Mouse (Mus musculus) embryonic stem cell, embryonic (primary cell): ENCODE measurements around the gene Stard9.

Experiments
- CTCF ChIA-PET, 4 experiments: fragments of 300-600 bp in 2 of 4; fragments of 350-600 bp in 2 of 4; sonication (Branson Sonifier 250); formaldehyde crosslinking; loops; one replicate each; lab custom pipeline; 2022; ENCODE audit warnings: inconsistent platforms in 2 of 4; lab: Charles Lee
- POLR2A ChIA-PET, 4 experiments: fragments of 300-600 bp in 2 of 4; fragments of 350-600 bp in 2 of 4; sonication (Branson Sonifier 250); formaldehyde crosslinking; loops; one replicate each; lab custom pipeline; 2022; ENCODE audit warnings: antibody characterized with exemption in 4 of 4, inconsistent platforms in 1 of 4; lab: Charles Lee

The Stard9 gene

DNA sequence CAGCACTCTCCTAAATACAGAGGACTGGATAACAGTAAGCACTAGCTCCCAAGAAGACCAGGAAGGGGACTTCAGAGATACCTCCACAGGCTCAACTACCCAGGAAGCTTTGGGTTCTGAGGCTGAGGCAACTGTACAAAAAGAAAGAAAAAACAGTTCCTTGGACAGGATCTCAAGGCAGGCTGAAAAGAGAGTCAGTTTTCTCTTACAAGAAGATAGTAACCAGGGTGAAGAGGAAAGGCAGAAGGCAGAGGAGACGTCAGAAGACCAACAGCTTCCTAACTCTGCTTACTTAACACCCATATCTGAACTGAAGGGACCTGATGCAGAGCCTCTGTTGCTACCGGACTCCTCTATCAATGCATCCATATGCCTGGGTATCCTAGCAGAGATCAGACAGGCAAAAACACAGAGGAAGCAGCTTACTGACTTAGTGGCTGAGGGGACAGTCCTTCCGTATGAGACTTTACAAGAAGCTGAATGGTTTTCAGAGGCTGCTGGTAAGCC lies 71.5 kb downstream of the Stard9 start:
- CTCF ChIA-PET: no interaction called here
- POLR2A ChIA-PET: interaction anchor here in 1 of 4 experiments (1.0 kb wide), 1 partner anchor 9 kb away, joined by 5 read pairs; no protein-coding TSS in a partner anchor

DNA sequence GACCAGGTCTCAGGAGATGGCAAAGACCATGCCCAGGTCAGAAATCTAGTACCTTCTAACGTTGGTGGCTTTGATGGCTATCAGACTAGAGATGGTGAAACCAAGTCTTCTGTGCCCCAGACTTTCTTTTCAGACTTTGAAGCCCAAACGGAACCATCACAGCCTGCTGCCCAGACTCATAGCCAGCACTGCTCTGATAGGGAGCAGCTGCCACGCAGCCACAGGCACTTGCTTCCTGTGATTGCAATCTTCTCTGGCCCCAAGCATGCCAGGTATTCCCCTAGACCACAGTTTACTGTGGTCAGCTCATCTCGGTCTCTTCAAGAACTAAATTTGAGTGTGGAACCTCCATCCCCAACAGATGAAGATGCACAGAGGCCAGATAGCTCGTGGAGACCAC lies 73.8 kb downstream of the Stard9 start:
- ChIA-PET POLR2A (interaction anchor here in 1 of 4 experiments (1.0 kb wide), 1 partner anchor 13 kb away, joined by 4 read pairs; no protein-coding TSS in a partner anchor), CTCF (interaction anchor here in 1 of 4 experiments (0.6 kb wide), 1 partner anchor 72 kb away, joined by 3 read pairs; no protein-coding TSS in a partner anchor)

DNA sequence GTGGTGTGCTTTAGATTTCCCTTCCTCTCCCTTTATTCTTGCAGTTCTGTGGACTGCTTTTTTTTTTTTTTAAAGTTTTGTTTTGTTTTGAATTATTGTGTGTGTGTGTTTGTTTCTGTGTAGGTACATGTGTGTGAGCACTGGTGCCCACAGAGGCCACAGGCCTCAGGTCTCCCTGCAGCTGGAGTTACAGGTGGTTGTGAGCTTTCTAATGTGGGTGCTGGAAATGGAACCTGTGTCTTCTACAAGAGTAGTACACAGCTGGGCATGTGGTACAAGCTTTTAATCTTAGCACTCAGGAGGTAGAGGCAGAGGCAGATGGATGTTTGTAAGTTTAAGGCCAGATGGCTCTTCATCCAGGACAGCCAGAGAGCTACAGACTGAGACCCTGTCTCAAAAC lies 78.1 kb downstream of the Stard9 start:
- POLR2A ChIA-PET: interaction anchor here in 2 of 4 experiments (0.6 to 1.7 kb wide), 3 partner anchors 10 to 13 kb away, joined by 3 to 5 read pairs (median 3); no protein-coding TSS in a partner anchor
- CTCF ChIA-PET: interaction anchor here in 1 of 4 experiments (1.2 kb wide), 1 partner anchor 229 kb away, joined by 5 read pairs; no protein-coding TSS in a partner anchor

DNA sequence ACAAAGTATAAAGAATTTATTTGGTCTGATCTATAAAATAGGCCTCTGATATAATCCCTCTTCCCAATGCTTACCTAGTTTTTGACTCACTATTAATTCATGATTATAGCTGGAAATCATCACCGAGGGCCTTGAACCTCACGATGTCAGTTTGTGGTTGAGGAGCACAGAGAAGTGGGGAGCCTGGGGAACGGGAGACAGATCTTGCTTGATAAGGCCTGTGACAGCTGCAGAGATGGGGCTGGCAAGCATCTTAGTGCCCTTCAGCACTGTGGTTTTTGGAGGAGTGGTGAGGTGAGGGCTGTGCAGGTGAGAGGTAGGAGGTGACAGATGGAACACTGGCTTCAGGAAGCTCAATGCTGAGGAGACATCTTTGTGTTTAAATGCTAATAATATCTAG lies 81.2 kb downstream of the Stard9 start:
- ChIA-PET CTCF (no interaction called here), POLR2A (interaction anchor here in 1 of 4 experiments (1.3 kb wide), 2 partner anchors 15 to 32 kb away, joined by 3 to 5 read pairs; no protein-coding TSS in a partner anchor)

DNA sequence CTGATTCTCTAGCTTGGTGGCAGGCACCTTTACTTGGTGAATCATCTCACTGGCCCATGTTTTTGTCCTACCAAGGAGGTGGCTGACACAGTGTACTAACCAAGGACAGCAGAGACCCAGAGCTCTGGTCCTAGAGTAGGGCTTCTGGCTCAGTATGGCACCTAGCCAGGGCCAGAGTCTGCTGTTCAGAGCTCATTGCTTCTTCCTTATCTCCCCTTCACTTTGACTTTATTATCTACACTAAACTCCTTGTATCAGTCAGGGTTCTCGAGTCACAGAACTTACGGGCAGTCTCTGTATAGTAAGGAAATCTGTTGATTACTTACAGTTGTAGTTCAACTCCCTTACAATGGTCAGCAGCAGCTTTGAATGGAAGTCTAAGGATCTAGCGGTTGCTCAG lies 82.0 kb downstream of the Stard9 start:
- POLR2A ChIA-PET: interaction anchor here in 3 of 4 experiments (0.6 to 1.3 kb wide), 5 partner anchors 14 to 577 kb away, joined by 3 to 8 read pairs (median 5); partner anchors contain the start of gene Trp53bp1 (in 1 of the 3)

DNA sequence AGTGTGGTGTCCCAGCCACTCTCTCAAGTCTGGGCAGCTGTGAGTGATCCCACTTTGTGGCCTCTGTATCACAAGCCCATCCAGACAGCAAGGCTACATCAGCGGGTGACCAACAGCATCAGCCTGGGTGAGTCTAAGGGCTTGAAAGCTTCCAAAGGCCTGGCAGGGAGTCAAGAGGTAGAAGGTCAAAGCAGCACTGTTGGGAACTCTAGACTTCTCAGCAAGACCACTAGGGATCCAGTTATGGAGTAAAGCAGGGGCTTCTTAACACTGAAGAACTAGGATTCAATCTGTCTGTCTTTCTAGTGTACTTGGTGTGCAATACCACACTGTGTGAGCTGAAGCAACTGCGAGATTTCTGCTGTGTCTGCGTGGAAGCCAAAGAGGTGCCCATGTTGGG lies 84.5 kb downstream of the Stard9 start:
- CTCF ChIA-PET: interaction anchor here in 1 of 4 experiments (0.6 kb wide), 1 partner anchor 468 kb away, joined by 3 read pairs; no protein-coding TSS in a partner anchor
- POLR2A ChIA-PET: interaction anchor here in 2 of 4 experiments (1.6 to 1.7 kb wide), 2 partner anchors 18 to 21 kb away, joined by 3 to 5 read pairs; no protein-coding TSS in a partner anchor

More for the DNA sequence above, 82.0 kb downstream of the Stard9 start:
- CTCF ChIA-PET: no interaction called here

DNA sequence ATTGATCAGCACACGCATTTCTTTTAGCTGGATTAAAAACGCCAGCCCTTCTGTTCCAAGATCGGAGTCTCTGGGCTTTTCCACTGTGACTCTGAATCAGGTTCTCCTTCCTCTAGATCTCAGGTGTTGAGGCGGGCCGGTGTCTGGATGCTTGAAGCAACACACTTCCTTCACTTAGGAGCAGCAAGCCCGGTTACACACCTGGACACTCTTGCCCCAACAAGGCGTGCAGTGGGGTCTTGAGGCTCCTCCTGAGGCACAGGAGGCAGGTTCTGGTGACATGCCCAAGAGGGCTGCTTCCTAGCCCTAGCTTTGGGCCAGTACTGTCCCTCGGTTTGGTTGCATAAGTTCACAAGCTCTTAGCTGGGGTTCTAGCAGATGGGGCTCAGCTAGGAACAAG lies 89.6 kb downstream of the Stard9 start:
- ChIA-PET POLR2A (interaction anchor here in 2 of 4 experiments (1.0 to 3.6 kb wide), 2 partner anchors 9 to 13 kb away, joined by 3 to 17 read pairs; no protein-coding TSS in a partner anchor), CTCF (interaction anchor here in 1 of 4 experiments (1.4 kb wide), 1 partner anchor 13 kb away, joined by 3 read pairs; no protein-coding TSS in a partner anchor)

DNA sequence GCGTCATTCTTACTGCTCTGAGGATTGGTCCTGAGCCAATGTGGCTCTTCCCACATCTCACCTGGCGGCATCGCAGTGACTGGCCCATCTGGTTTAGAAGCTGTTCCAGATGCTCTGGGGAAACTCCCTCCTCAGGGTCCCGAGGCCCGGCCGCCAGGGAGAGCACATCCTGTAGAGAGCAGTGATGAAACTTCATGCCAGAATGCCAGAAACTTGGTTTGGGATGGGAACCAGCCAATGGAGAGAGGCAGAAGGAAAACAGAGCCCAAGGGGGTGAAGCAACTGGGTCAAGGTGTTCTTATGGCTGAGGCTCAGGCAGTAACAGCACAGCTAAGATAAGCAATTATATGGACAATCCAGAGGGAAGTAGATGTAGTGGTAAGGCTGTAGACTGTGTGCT lies 91.9 kb downstream of the Stard9 start:
- CTCF ChIA-PET: interaction anchor here in 1 of 4 experiments (0.6 kb wide), 1 partner anchor 158 kb away, joined by 4 read pairs; no protein-coding TSS in a partner anchor
- POLR2A ChIA-PET: interaction anchor here in 2 of 4 experiments (0.6 to 3.6 kb wide), 4 partner anchors 8 to 162 kb away, joined by 3 to 17 read pairs (median 4); no protein-coding TSS in a partner anchor

DNA sequence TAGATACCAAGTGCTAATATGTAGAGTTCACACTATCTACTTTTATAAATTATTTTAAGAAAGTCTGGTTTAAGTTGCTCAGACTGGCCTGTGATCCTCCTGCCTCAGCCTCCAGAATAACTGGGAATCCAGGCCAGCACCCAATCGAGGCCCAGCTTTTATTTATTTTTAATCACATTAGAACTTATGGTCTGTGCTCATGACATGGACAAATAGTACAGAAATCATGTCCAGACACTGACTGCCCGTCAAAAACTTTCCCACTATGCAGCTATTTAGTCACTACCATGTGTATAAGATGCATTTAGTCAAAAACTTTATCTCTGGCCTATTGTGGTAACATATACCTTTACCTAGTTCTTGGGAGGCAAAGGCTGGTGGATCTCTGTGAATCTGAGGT lies 93.0 kb downstream of the Stard9 start:
- CTCF ChIA-PET: no interaction called here
- POLR2A ChIA-PET: interaction anchor here in 1 of 4 experiments (1.3 kb wide), 1 partner anchor 9 kb away, joined by 3 read pairs; no protein-coding TSS in a partner anchor

DNA sequence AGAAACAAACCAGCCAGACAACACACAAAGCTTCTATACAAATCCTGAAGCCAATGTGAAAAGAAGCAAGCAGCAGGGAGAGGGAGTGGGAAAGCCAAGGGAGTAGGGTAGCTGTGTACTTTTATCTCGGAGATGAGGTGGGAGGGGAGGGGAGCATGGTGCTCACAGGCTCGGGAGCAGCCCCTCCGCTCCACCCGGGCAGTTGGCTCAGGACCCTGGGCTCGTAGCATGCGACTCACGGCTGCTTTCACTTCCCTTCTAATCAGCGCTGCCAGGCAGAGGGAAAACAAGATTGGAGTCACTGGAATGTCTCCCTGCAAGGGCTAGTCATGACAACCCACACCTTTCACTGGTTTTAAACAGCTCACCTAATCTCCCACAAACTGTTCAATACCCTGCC lies 93.6 kb downstream of the Stard9 start:
- ChIA-PET CTCF (no interaction called here), POLR2A (interaction anchor here in 1 of 4 experiments (1.3 kb wide), 1 partner anchor 9 kb away, joined by 3 read pairs; no protein-coding TSS in a partner anchor)

DNA sequence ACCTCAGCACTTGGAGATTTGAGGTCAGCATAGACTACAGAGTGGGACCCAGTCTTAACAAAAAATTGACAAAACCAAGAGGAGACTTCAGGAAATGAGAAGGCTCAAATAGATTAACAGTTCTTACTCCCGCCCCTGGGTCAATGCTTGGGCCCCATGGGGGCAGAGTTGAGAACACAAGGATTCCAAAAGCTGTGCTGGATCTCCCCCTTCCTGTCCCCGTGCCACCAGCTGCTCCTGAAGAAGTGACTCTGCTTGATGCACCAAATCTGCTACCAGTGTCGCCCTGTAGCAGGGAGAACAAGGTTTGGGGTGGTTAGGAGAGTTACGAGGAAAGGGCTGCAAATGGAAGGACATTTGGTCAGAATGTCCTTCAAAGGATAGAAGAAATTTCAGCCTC lies 94.7 kb downstream of the Stard9 start:
- ChIA-PET POLR2A (interaction anchor here in 1 of 4 experiments (0.6 to 1.0 kb wide), 3 partner anchors 22 to 671 kb away, joined by 3 to 5 read pairs (median 3); no protein-coding TSS in a partner anchor), CTCF (interaction anchor here in 1 of 4 experiments (0.5 kb wide), 1 partner anchor 721 kb away, joined by 3 read pairs; no protein-coding TSS in a partner anchor)

DNA sequence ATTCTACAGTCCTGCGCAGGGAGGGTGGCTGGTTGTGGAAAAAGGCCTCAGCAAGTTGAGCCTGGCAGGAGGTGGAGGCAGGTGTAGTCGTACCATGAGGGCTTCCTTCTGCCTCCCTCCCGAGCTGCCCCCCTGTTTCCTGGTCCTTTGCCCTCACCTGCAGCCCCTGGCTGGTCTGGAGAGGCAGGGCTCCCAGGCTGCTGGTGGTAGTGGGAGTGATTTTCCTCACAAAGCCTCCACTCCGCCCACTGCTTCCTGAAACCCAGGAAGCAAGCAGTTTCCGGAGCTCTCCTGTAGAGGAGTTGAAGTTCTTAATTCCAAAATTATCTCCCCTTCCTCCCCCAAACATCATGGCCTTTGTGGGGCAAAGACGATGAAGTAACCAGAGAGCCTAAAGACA lies 95.3 kb downstream of the Stard9 start:
- POLR2A ChIA-PET: interaction anchor here in 1 of 4 experiments (0.8 to 1.3 kb wide), 2 partner anchors 14 to 21 kb away, joined by 5 read pairs; no protein-coding TSS in a partner anchor
- CTCF ChIA-PET: no interaction called here

DNA sequence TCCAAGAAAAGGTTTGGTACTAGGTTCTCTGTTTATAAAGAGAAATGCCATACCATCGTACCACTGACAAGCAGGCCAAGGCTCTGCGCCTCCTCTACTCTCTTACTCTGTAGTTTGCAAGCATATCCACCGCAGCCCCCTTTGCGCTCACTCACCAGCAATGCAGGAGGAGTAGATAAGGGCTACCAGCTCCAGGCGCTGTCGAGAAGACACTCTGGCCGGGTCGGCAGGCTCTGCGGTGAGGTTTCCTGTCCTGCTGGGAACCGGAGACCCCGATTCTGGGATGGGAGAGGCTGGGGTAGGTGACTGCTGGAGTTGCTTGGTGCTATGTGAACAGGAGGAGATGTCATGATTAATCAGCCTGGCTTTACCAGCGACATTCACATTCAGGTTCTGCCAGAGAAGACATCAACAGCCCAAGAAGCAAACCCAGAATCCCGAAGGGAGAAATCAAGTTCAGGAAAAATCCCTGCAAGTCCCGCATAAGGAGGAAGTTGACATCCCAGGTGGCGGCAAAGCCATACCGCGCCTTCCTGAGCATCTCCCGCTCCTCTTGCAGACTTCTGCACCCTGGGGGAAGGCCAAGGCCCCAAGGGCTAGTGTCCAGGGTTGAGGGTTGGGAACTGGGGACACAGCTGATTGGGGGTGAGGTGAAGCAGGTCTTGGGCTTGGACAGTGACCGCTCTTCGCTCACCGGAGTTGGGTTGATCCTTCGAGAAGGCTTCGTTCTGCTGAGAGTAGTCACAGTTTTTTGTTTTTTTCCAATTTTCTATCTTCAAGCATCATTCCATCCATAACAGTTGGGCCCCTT lies 101.1 kb downstream of the Stard9 start:
- CTCF ChIA-PET: interaction anchor here in 2 of 4 experiments (1.0 to 1.3 kb wide), 2 partner anchors 37 to 251 kb away, joined by 3 to 4 read pairs; no protein-coding TSS in a partner anchor

DNA sequence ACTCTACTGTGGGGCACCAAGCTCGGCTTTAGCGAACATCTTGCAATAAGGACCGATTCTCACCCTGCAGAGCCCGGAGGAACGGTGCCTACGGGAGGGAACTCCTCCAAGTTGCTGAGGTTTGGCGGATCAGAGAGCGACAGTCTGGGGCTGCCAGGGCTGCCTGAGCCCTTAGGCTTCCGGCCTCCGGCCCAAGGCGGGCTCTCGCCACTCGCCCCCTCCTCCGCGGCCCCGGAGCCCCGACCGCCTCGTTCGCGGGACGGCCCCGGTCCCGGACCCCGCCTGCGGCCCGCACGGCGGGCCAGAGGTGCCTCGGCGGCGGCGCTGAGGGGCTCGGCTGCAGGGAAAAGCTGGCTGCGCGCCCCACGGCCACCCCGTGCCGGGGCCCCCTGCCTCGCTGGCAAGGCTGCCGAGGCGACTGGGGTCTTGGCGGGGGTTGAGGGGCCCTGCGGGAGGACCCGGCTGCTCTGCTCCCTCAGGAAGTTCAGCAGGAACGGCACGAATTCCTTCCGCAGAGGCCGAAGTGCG lies 101.8 kb downstream of the Stard9 start:
- POLR2A ChIA-PET: interaction anchor here in 2 of 4 experiments (0.8 to 7.0 kb wide), 13 partner anchors 8 to 431 kb away, joined by 3 to 40 read pairs (median 5); partner anchors contain the start of genes Haus2 (in 2 of the 2), Lrrc57 (in 2 of the 2), Adal (in 1 of the 2) and Lcmt2 (in 1 of the 2)
- CTCF ChIA-PET: interaction anchor here in 2 of 4 experiments (1.3 kb wide), 2 partner anchors 12 to 38 kb away, joined by 3 to 4 read pairs; no protein-coding TSS in a partner anchor

More for the DNA sequence above, 101.1 kb downstream of the Stard9 start:
- POLR2A ChIA-PET: interaction anchor here in 2 of 4 experiments (1.0 to 7.0 kb wide), 7 partner anchors 9 to 121 kb away, joined by 3 to 40 read pairs (median 6); partner anchors contain the start of genes Haus2 (in 1 of the 2) and Lrrc57 (in 1 of the 2)

DNA sequence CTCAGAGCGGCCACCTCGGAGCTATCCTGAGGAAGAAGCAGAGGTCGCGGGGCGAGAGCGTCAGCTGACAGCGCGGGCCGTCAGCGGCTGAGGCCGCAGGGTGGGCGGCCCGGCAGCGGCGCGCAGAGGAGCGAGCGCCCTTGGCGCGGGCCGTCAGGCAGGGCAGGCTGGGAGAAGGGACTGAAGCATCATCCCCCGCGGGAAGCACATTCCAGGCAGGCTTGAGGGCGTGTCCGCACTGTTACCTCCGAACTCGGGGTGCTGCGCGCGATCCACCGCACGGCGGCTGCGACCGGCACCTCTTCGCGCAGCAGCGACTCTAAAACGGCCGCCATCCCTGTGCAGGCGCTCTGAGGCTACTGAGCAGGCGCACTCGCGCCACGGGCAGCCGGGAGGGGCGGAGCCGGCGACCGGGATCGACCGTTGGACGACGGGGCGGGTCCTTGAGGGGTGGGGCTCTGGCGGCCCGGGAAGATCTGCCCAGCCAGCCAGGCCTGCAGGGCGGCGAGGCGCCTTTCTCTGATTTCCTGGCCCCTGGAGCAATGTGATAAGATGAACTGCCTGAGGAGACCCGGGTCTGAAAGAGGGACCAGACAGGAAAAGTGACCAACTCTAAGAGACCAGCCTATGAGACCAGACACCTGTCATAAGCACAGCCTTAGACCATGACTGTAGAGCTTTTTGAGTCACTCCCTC lies 102.4 kb downstream of the Stard9 start:
- ChIA-PET POLR2A (interaction anchor here in 3 of 4 experiments (0.5 to 7.0 kb wide), 21 partner anchors 9 to 431 kb away, joined by 3 to 40 read pairs (median 3); partner anchors contain the start of genes Haus2 (in 2 of the 3), Lrrc57 (in 2 of the 3), Vps39 (in 2 of the 3) and Adal (in 1 of the 3)), CTCF (interaction anchor here in 2 of 4 experiments (0.5 to 1.3 kb wide), 3 partner anchors 12 to 1790 kb away, joined by 3 to 7 read pairs (median 3); no protein-coding TSS in a partner anchor)

DNA sequence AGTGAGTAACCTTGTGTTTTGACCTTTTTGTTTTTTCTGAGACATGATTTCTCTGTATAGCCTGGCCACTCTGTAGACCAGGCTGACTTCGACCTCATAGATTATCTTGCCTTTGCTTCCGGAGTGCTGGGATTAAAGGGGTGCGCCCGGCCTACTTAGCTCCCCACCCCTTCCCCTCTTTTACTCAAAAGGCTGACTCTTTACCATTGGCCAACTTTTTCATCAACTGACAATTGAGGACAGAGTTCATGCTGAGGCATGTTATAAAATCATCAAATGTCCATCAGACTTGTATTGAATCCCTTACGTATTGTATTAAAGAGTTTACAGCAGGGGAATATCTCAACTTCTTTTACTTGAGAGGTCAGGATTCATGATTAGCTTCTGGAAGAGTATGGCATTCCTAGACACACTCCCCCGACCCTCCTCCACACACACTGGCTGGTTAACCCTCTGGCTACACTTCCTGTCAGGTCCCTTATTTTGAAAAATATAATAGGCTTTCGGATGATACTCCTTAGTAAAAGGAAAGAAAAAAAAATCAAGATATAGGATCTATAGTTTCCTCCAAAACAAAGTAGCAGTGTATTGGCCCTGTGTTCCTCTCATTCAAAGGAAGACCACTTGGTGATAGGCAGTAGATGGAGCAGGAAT lies 103.1 kb downstream of the Stard9 start:
- CTCF ChIA-PET: interaction anchor here in 2 of 4 experiments (0.5 to 1.3 kb wide), 3 partner anchors 13 to 1790 kb away, joined by 3 to 7 read pairs (median 3); no protein-coding TSS in a partner anchor

More for the DNA sequence above, 103.1 kb downstream of the Stard9 start:
- POLR2A ChIA-PET: interaction anchor here (0.5 to 7.0 kb wide), 18 partner anchors 9 to 432 kb away, joined by 3 to 40 read pairs (median 4); partner anchors contain the start of genes Vps39 (in 2 of the 4), Adal (in 1 of the 4), Cdan1 (in 1 of the 4) and Lcmt2 (in 1 of the 4)
